Mouse (Mus musculus): ENCODE data around the gene Lrp6. TPM values are rescaled to one million over a fixed set of nuclear protein-coding genes. Genes with fewer than 3 reads are reported as not detected.

Lrp6 gene
- total RNA-seq, 2 experiments from 2014 or later = 41.5 to 46.1 TPM

GRCm38 (mm10) chr6:134454093-134454492 lies 112.7 kb downstream of the Lrp6 start:
- intact Hi-C loops (cut with DNase I) = loop anchor here (10.0 kb wide), 1 partner anchor 111 kb away; the partner anchor contains the start of gene Lrp6
- DNase-seq (ENCODE audit: low spot score in 2 of 2) = peak in 1 of 2 experiments; percentile 45

- DNase-seq (ENCODE audit: low spot score in 2 of 2) = peak in 1 of 2 experiments; percentile 14
- intact Hi-C loops (cut with DNase I) = loop anchor here (10.0 kb wide), 1 partner anchor 114 kb away; the partner anchor contains the start of gene Lrp6
Observed at GRCm38 (mm10) chr6:134450661-134451119, 116.1 kb downstream of the Lrp6 start.

- peak; percentile 41 to 44 for DNase-seq (ENCODE audit: low spot score in 2 of 2)
- intact Hi-C loops (cut with DNase I) = loop anchor here (10.0 kb wide), 1 partner anchor 115 kb away; the partner anchor contains the start of gene Lrp6
Observed at GRCm38 (mm10) chr6:134449958-134450357, 116.8 kb downstream of the Lrp6 start.

- DNase-seq (ENCODE audit: low spot score in 2 of 2) = no peak
- intact Hi-C loops (cut with DNase I) = no loop called here
Observed at GRCm38 (mm10) chr6:134448451-134448850, 118.3 kb downstream of the Lrp6 start.

GRCm38 (mm10) chr6:134443925-134444324 lies 122.8 kb downstream of the Lrp6 start:
- no peak for DNase-seq (ENCODE audit: low spot score in 2 of 2)
- intact Hi-C loops (cut with DNase I) = no loop called here

GRCm38 (mm10) chr6:134443198-134443904 lies 123.4 kb downstream of the Lrp6 start:
- intact Hi-C loops (cut with DNase I) = no loop called here

GRCm38 (mm10) chr6:134442219-134442618 lies 124.5 kb downstream of the Lrp6 start:
- DNase-seq (ENCODE audit: low spot score in 2 of 2) = no peak
- intact Hi-C loops (cut with DNase I) = no loop called here

More at GRCm38 (mm10) chr6:134443198-134443904, 123.4 kb downstream of the Lrp6 start:
- no peak for DNase-seq (ENCODE audit: low spot score in 2 of 2)

- DNase-seq (ENCODE audit: low spot score in 2 of 2) = no peak
- intact Hi-C loops (cut with DNase I) = no loop called here
Observed at GRCm38 (mm10) chr6:134441716-134442115, 125.0 kb downstream of the Lrp6 start.

- DNase-seq (ENCODE audit: low spot score in 2 of 2) = no peak
- intact Hi-C loops (cut with DNase I) = no loop called here
Observed at GRCm38 (mm10) chr6:134440023-134440422, 126.7 kb downstream of the Lrp6 start.

GRCm38 (mm10) chr6:134439401-134440021 lies 127.3 kb downstream of the Lrp6 start:
- intact Hi-C loops (cut with DNase I) = no loop called here
- DNase-seq (ENCODE audit: low spot score in 2 of 2) = peak; percentile 50 to 67

- DNase-seq (ENCODE audit: low spot score in 2 of 2) = no peak
- intact Hi-C loops (cut with DNase I) = no loop called here
Observed at GRCm38 (mm10) chr6:134436955-134437354, 129.8 kb downstream of the Lrp6 start.

GRCm38 (mm10) chr6:134434866-134435390 lies 131.8 kb downstream of the Lrp6 start:
- intact Hi-C loops (cut with DNase I) = no loop called here
- no peak for DNase-seq (ENCODE audit: low spot score in 2 of 2)

- intact Hi-C loops (cut with DNase I) = no loop called here
- no peak for DNase-seq (ENCODE audit: low spot score in 2 of 2)
Observed at GRCm38 (mm10) chr6:134434044-134434443, 132.7 kb downstream of the Lrp6 start.

- intact Hi-C loops (cut with DNase I) = no loop called here
Observed at GRCm38 (mm10) chr6:134433281-134433680, 133.5 kb downstream of the Lrp6 start.

GRCm38 (mm10) chr6:134431583-134431982 lies 135.2 kb downstream of the Lrp6 start:
- intact Hi-C loops (cut with DNase I) = no loop called here
- DNase-seq (ENCODE audit: low spot score in 2 of 2) = no peak

More at GRCm38 (mm10) chr6:134433281-134433680, 133.5 kb downstream of the Lrp6 start:
- DNase-seq (ENCODE audit: low spot score in 2 of 2) = no peak

- DNase-seq (ENCODE audit: low spot score in 2 of 2) = no peak
- intact Hi-C loops (cut with DNase I) = no loop called here
Observed at GRCm38 (mm10) chr6:134430161-134430799, 136.5 kb downstream of the Lrp6 start.

- intact Hi-C loops (cut with DNase I) = loop anchor here (10.0 kb wide), 1 partner anchor 436 kb away; no protein-coding TSS in a partner anchor
- no peak for DNase-seq (ENCODE audit: low spot score in 2 of 2)
Observed at GRCm38 (mm10) chr6:134428455-134428854, 138.3 kb downstream of the Lrp6 start.

GRCm38 (mm10) chr6:134427165-134427564 lies 139.6 kb downstream of the Lrp6 start:
- intact Hi-C loops (cut with DNase I) = loop anchor here (10.0 kb wide), 1 partner anchor 438 kb away; no protein-coding TSS in a partner anchor
- no peak for DNase-seq (ENCODE audit: low spot score in 2 of 2)

- DNase-seq (ENCODE audit: low spot score in 2 of 2) = peak; percentile 77 to 78
- intact Hi-C loops (cut with DNase I) = loop anchor here (1.0 to 10.0 kb wide), 2 partner anchors 190 to 440 kb away; no protein-coding TSS in a partner anchor
Observed at GRCm38 (mm10) chr6:134425216-134425717, 141.5 kb downstream of the Lrp6 start.

Measured in left cerebral cortex, postnatal 14 days (tissue).